Mouse (Mus musculus) olfactory bulb, adult 2 months (tissue): ENCODE measurements around the gene 4931428L18Rik.

Experiments used
- CTCF ChIP-seq: fragments of 200-500 bp; IDR thresholded peaks from 2 replicates; pipeline ENCODE4 v1.5.1; 2012; ENCODE audit warnings: low read depth, mild to moderate bottlenecking, low read length, moderate library complexity; ENCODE audit not compliant: insufficient read depth
- POLR2A ChIP-seq: fragments of 200-500 bp; IDR thresholded peaks from 2 replicates; pipeline ENCODE4 v1.6.1; 2012; ENCODE audit warnings: mild to moderate bottlenecking, low read depth, low read length, moderate library complexity; ENCODE audit not compliant: insufficient read depth

DNA sequence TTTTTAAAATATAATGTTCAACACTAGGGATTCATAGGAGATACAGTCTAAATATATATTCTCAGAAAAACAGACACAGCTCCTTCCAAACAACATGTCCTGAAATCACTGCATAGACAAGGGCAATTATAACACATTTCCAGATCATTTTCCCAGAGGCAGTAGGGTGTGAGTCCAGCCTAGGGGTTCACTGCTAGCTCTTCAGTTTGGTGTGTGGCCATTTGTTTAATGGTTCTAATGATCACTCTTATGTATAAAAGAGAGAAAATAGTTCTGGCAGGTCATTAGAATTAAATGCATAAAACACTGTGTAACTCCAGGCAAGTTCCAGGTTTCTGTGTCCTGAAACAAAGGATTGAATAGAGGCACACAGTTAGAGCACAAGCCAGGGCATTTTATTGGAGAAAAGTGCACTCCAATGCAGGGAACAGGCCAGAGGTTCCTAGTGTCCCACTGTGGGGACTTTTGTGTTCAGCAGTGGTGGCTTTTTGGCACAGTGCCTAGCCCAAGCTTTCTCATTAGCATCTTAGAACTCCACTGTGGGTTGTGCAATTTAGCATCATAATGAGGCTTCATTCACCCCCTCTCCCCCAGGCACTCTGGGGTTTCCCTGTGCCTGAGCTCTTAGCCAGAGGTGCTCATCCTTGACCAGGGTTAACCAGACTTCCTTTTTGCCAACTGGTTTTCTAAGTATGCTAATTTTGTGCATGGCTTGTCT is 11.0 kb upstream of the 4931428L18Rik start:
- TF ChIP-seq CTCF (no peak), POLR2A (no peak)
